Mouse (Mus musculus): Measurements from ENCODE around the gene Entpd7. TPM values are rescaled to one million over a fixed set of nuclear protein-coding genes. Genes with fewer than 3 reads are reported as not detected.

The Entpd7 gene
- polyA plus RNA-seq, 1 experiment from 2014 or later: 15.4 TPM

GRCm38 (mm10) chr19:43655735-43656492 is 33.6 kb upstream of the Entpd7 start:
- H3K9ac ChIP-seq (ENCODE audit: low read depth, low read length): no peak overlapping the region
- H3K4me3 ChIP-seq (ENCODE audit: low read depth, low read length): no peak overlapping the region
- ATAC-seq (ENCODE audit: low FRiP score) (no peak), DNase-seq (ENCODE audit: low spot score) (peak; percentile 82)
- H3K4me2 ChIP-seq (replicated peaks; ENCODE audit: low read depth, low read length): no peak overlapping the region
- no peaks in the 10 kb centered on the region for H3K27me3 ChIP-seq (ENCODE audit: control insufficient read depth, insufficient read depth, low read length)
- no peaks in the 10 kb centered on the region for H3K9me3 ChIP-seq (ENCODE audit: control insufficient read depth, low read length)
- no peaks in the 10 kb centered on the region for H3K36me3 ChIP-seq (ENCODE audit: control insufficient read depth, insufficient read depth, low read length)
- H3K27ac ChIP-seq (ENCODE audit: low read depth, low read length): no peak overlapping the region
- WGBS: 44% methylated on average over 11 of the region's 11 CpGs
- H3K4me1 ChIP-seq (replicated peaks; ENCODE audit: control insufficient read depth, insufficient read depth, low read length): no peaks in the 10 kb centered on the region

GRCm38 (mm10) chr19:43659632-43660031 is 29.8 kb upstream of the Entpd7 start:
- no peak overlapping the region for H3K27ac ChIP-seq (ENCODE audit: low read depth, low read length)
- H3K4me2 ChIP-seq (replicated peaks; ENCODE audit: low read depth, low read length): no peak overlapping the region
- no peaks in the 10 kb centered on the region for H3K36me3 ChIP-seq (ENCODE audit: control insufficient read depth, insufficient read depth, low read length)
- no peak overlapping the region for H3K9ac ChIP-seq (ENCODE audit: low read depth, low read length)
- H3K9me3 ChIP-seq (ENCODE audit: control insufficient read depth, low read length): no peaks in the 10 kb centered on the region
- WGBS: 86% methylated on average over 6 of the region's 6 CpGs
- no peaks in the 10 kb centered on the region for H3K27me3 ChIP-seq (ENCODE audit: control insufficient read depth, insufficient read depth, low read length)
- DNase-seq (ENCODE audit: low spot score) (no peak), ATAC-seq (ENCODE audit: low FRiP score) (no peak)
- no peaks in the 10 kb centered on the region for H3K4me1 ChIP-seq (replicated peaks; ENCODE audit: control insufficient read depth, insufficient read depth, low read length)
- no peak overlapping the region for H3K4me3 ChIP-seq (ENCODE audit: low read depth, low read length)

- Histone ChIP-seq H3K9ac (ENCODE audit: low read depth, low read length) (no peak overlapping the region), H3K27ac (ENCODE audit: low read depth, low read length) (no peak overlapping the region), H3K9me3 (ENCODE audit: control insufficient read depth, low read length) (no peaks in the 10 kb centered on the region), H3K4me3 (ENCODE audit: low read depth, low read length) (no peak overlapping the region), H3K4me1 (replicated peaks; ENCODE audit: control insufficient read depth, insufficient read depth, low read length) (no peaks in the 10 kb centered on the region), H3K36me3 (ENCODE audit: control insufficient read depth, insufficient read depth, low read length) (no peaks in the 10 kb centered on the region), H3K4me2 (replicated peaks; ENCODE audit: low read depth, low read length) (no peak overlapping the region), H3K27me3 (ENCODE audit: control insufficient read depth, insufficient read depth, low read length) (no peaks in the 10 kb centered on the region)
- 91% methylated on average over 9 of the region's 9 CpGs for WGBS
- no peak for ATAC-seq (ENCODE audit: low FRiP score)
- no peak for DNase-seq (ENCODE audit: low spot score)
Observed at GRCm38 (mm10) chr19:43660774-43661173, 28.7 kb upstream of the Entpd7 start.

GRCm38 (mm10) chr19:43662176-43662967 is 27.1 kb upstream of the Entpd7 start:
- H3K27me3 ChIP-seq (ENCODE audit: control insufficient read depth, insufficient read depth, low read length): no peaks in the 10 kb centered on the region
- 40% methylated on average over 19 of the region's 19 CpGs for WGBS
- H3K9me3 ChIP-seq (ENCODE audit: control insufficient read depth, low read length): no peaks in the 10 kb centered on the region
- no peak overlapping the region for H3K9ac ChIP-seq (ENCODE audit: low read depth, low read length)
- ATAC-seq (ENCODE audit: low FRiP score): peak; percentile 63
- no peak overlapping the region for H3K4me2 ChIP-seq (replicated peaks; ENCODE audit: low read depth, low read length)
- H3K4me1 ChIP-seq (replicated peaks; ENCODE audit: control insufficient read depth, insufficient read depth, low read length): no peaks in the 10 kb centered on the region
- H3K36me3 ChIP-seq (ENCODE audit: control insufficient read depth, insufficient read depth, low read length): no peaks in the 10 kb centered on the region
- H3K4me3 ChIP-seq (ENCODE audit: low read depth, low read length): no peak overlapping the region
- no peak overlapping the region for H3K27ac ChIP-seq (ENCODE audit: low read depth, low read length)
- peak; percentile 54 for DNase-seq (ENCODE audit: low spot score)

GRCm38 (mm10) chr19:43663471-43663870 is 26.0 kb upstream of the Entpd7 start:
- Histone ChIP-seq H3K9me3 (ENCODE audit: control insufficient read depth, low read length) (no peaks in the 10 kb centered on the region), H3K27me3 (ENCODE audit: control insufficient read depth, insufficient read depth, low read length) (no peaks in the 10 kb centered on the region), H3K36me3 (ENCODE audit: control insufficient read depth, insufficient read depth, low read length) (no peaks in the 10 kb centered on the region), H3K27ac (ENCODE audit: low read depth, low read length) (no peak overlapping the region), H3K4me1 (replicated peaks; ENCODE audit: control insufficient read depth, insufficient read depth, low read length) (no peaks in the 10 kb centered on the region), H3K4me3 (ENCODE audit: low read depth, low read length) (no peak overlapping the region), H3K9ac (ENCODE audit: low read depth, low read length) (no peak overlapping the region), H3K4me2 (replicated peaks; ENCODE audit: low read depth, low read length) (no peak overlapping the region)
- WGBS: 86% methylated on average over 8 of the region's 8 CpGs
- DNase-seq (ENCODE audit: low spot score) (no peak), ATAC-seq (ENCODE audit: low FRiP score) (no peak)

- WGBS: 59% methylated on average over 12 of the region's 12 CpGs
- Histone ChIP-seq H3K36me3 (ENCODE audit: control insufficient read depth, insufficient read depth, low read length) (no peaks in the 10 kb centered on the region), H3K27me3 (ENCODE audit: control insufficient read depth, insufficient read depth, low read length) (no peaks in the 10 kb centered on the region), H3K9me3 (ENCODE audit: control insufficient read depth, low read length) (no peaks in the 10 kb centered on the region), H3K27ac (ENCODE audit: low read depth, low read length) (no peak overlapping the region), H3K4me1 (replicated peaks; ENCODE audit: control insufficient read depth, insufficient read depth, low read length) (no peaks in the 10 kb centered on the region), H3K4me3 (ENCODE audit: low read depth, low read length) (no peak overlapping the region), H3K4me2 (replicated peaks; ENCODE audit: low read depth, low read length) (no peak overlapping the region), H3K9ac (ENCODE audit: low read depth, low read length) (no peak overlapping the region)
- DNase-seq (ENCODE audit: low spot score) (peak; percentile 67), ATAC-seq (ENCODE audit: low FRiP score) (no peak)
Observed at GRCm38 (mm10) chr19:43665441-43666048, 23.9 kb upstream of the Entpd7 start.

GRCm38 (mm10) chr19:43666661-43667429 is 22.6 kb upstream of the Entpd7 start:
- H3K4me1 ChIP-seq (replicated peaks; ENCODE audit: control insufficient read depth, insufficient read depth, low read length): no peaks in the 10 kb centered on the region
- 84% methylated on average over 22 of the region's 22 CpGs for WGBS
- H3K36me3 ChIP-seq (ENCODE audit: control insufficient read depth, insufficient read depth, low read length): no peaks in the 10 kb centered on the region
- H3K4me3 ChIP-seq (ENCODE audit: low read depth, low read length): no peak overlapping the region
- no peak for ATAC-seq (ENCODE audit: low FRiP score)
- no peak overlapping the region for H3K9ac ChIP-seq (ENCODE audit: low read depth, low read length)
- no peak overlapping the region for H3K27ac ChIP-seq (ENCODE audit: low read depth, low read length)
- no peaks in the 10 kb centered on the region for H3K9me3 ChIP-seq (ENCODE audit: control insufficient read depth, low read length)
- no peaks in the 10 kb centered on the region for H3K27me3 ChIP-seq (ENCODE audit: control insufficient read depth, insufficient read depth, low read length)
- H3K4me2 ChIP-seq (replicated peaks; ENCODE audit: low read depth, low read length): no peak overlapping the region
- DNase-seq (ENCODE audit: low spot score): no peak

GRCm38 (mm10) chr19:43667430-43667809 is 22.1 kb upstream of the Entpd7 start:
- H3K9ac ChIP-seq (ENCODE audit: low read depth, low read length): no peak overlapping the region
- no peaks in the 10 kb centered on the region for H3K36me3 ChIP-seq (ENCODE audit: control insufficient read depth, insufficient read depth, low read length)
- no peak overlapping the region for H3K4me3 ChIP-seq (ENCODE audit: low read depth, low read length)
- H3K4me1 ChIP-seq (replicated peaks; ENCODE audit: control insufficient read depth, insufficient read depth, low read length): no peaks in the 10 kb centered on the region
- H3K4me2 ChIP-seq (replicated peaks; ENCODE audit: low read depth, low read length): no peak overlapping the region
- DNase-seq (ENCODE audit: low spot score): no peak
- no peak for ATAC-seq (ENCODE audit: low FRiP score)
- H3K9me3 ChIP-seq (ENCODE audit: control insufficient read depth, low read length): no peaks in the 10 kb centered on the region
- H3K27ac ChIP-seq (ENCODE audit: low read depth, low read length): no peak overlapping the region
- H3K27me3 ChIP-seq (ENCODE audit: control insufficient read depth, insufficient read depth, low read length): no peaks in the 10 kb centered on the region
- 75% methylated on average over 4 of the region's 4 CpGs for WGBS
